Mouse (Mus musculus): ENCODE results near the gene Zfp64. TPM values are rescaled to one million over a fixed set of nuclear protein-coding genes. Genes with fewer than 3 reads are reported as not detected.
A peak's percentile ranks its signal among the peaks of the same experiment; 100 is the strongest.

The Zfp64 gene
- 29.3 and 31.9 TPM in 2 replicates for polyA plus RNA-seq (2015; fragmentation: Nextera tagmentation; extraction: Ambion mirVana)

- Histone ChIP-seq H3K9ac (peak within 1 kb of the TSS; percentile 90), H3K4me1 (replicated peaks) (peaks cover 8% of the 10 kb centered on the region; the same call in 1 of the 2 replicates), H3K27me3 (replicated peaks) (no peaks in the 10 kb centered on the region), H3K4me3 (replicated peaks) (peak within 1 kb of the TSS; percentile 83), H3K9me3 (no peaks in the 10 kb centered on the region), H3K4me2 (replicated peaks) (peak within 1 kb of the TSS; percentile 87), H3K27ac (peak within 1 kb of the TSS; percentile 87), H3K36me3 (peaks cover 12% of the 10 kb centered on the region; the same call in 1 of the 2 replicates)
- ATAC-seq: peak; percentile 96
- WGBS: under 1% methylated on average over 52 of the region's 52 CpGs
These were observed at the start of gene Zfp64 for GRCm38 (mm10) chr2:168954835-168955716. TSS of gene Zfp64 (minus strand) at chr2:168955587.

DNA sequence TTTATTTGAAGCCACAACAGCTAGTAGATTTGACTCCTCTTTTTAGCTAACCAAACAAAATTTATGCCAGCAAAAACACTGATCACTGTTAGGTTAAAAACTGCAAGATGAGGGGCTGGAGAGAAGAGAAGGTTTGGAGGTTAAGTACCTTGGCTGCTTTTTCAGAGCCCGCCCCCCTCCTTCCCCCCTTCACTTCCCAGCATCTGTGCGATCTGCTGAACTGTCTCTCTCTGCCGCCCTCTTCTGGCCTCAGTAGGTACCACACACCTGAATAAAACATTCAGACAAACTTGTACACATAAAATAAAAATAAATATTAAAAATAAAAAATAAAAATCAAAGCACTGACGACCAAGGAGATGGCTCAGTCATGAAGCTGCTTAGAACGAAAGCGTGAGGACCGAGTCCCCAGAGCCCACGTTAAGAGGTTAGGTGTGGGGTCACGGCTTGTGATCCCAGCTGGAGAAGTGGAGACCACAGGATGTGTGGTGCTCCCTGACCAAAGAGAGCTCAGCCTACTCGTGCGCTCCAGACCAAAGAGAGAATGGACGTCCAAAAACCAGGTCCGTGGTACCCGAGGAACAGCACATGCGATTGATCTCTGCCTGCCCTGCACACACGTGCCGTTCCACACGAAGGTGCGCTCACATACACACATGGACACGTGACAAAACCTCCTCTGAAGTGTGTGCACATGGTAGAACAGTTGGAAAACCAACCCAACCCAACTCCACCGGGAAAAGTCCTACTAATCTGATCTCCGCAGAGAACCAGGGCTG, 37.4 kb upstream of the Zfp64 start:
- H3K36me3 ChIP-seq: no peaks in the 10 kb centered on the region
- no peaks in the 10 kb centered on the region; the same call in 1 of the 2 replicates for H3K4me1 ChIP-seq (replicated peaks)
- no peak overlapping the region for H3K4me3 ChIP-seq (replicated peaks)
- no peaks in the 10 kb centered on the region for H3K27me3 ChIP-seq (replicated peaks)
- 78% methylated on average over 22 of the region's 22 CpGs for WGBS
- H3K9ac ChIP-seq: no peak overlapping the region
- no peak overlapping the region for H3K27ac ChIP-seq
- no peak overlapping the region for H3K4me2 ChIP-seq (replicated peaks)
- H3K9me3 ChIP-seq: no peaks in the 10 kb centered on the region
- ATAC-seq: no peak

DNA sequence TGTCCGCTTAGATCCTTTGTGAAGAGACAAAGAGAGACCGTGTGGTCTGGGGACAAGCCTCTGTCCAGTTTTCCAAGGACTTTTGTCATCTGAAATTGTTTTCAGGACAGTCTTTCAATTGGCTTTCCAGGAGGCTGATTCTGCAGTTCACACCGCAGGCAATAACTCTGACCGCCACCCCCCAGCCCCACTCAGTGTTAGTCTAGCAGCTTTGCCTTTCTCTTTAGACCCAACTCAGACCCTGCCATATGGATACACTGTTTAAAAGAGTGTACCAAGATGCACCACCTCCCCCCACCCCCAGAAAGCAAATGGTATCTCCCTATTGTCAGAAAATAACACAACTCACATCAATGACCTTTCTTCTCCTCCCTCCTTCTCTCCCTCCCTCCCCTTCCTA, 35.6 kb upstream of the Zfp64 start:
- H3K4me2 ChIP-seq (replicated peaks): no peak overlapping the region
- no peak overlapping the region for H3K4me3 ChIP-seq (replicated peaks)
- no peaks in the 10 kb centered on the region for H3K27me3 ChIP-seq (replicated peaks)
- no peak overlapping the region for H3K9ac ChIP-seq
- H3K4me1 ChIP-seq (replicated peaks): no peaks in the 10 kb centered on the region; the same call in 1 of the 2 replicates
- WGBS: 79% methylated on average over 4 of the region's 4 CpGs
- ATAC-seq: no peak
- H3K27ac ChIP-seq: no peak overlapping the region
- no peaks in the 10 kb centered on the region for H3K36me3 ChIP-seq
- no peaks in the 10 kb centered on the region for H3K9me3 ChIP-seq

DNA sequence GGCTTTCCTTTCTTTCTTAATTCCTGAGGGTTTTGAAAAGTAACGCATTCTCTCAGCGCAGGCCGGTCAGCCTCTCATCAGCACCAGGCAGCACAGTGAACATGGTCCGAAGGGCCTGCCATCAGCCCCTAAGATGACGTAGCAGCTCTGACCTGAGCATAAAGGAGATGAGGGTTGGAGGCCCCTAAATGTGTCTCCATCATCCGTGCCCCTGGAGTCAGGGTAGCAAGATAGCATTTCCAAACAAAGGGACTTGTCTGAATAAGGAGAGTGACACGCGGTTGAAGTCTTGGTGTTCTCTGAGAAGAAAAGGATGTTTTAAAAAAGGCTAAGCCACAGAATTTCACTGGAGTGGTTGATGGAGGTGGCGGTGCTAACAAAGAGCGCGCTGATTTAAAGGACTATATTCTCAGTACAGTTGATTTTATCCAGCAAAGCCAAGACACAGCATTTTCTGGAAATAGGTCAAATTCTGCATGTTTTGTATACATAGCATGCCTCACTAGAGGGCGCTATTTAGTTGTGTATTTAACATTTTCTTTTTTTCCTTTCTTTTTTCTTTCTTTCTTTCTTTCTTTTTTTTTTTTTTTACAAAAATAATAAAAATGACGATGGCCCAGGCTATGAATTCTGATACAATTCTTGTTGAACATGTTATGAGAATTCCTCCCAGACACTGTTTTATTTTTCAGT, 34.8 kb upstream of the Zfp64 start:
- WGBS: 58% methylated on average over 13 of the region's 13 CpGs
- no peak overlapping the region for H3K27ac ChIP-seq

DNA sequence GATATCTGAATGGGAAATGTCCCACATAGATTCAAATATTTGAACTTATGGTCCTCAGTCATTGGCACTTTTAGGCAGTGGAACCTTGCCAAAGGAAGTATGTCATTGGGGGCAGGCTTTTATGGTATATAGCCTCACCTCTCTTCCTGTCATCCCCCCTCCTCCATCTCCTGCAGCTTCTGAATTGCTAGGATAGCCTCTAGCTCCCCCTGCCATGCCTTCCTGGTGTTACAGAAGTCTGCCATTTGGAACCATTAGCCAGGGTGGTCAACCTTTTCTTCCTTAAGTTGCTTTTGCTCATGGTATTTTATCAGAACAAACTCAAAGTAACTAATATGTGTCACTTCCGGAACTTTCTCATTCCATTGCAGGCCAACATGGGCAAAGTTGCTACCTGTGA, 32.7 kb upstream of the Zfp64 start:
- Histone ChIP-seq H3K36me3 (no peaks in the 10 kb centered on the region), H3K4me3 (replicated peaks) (no peak overlapping the region), H3K9ac (no peak overlapping the region), H3K27ac (no peak overlapping the region), H3K4me2 (replicated peaks) (no peak overlapping the region), H3K9me3 (no peaks in the 10 kb centered on the region), H3K27me3 (replicated peaks) (no peaks in the 10 kb centered on the region), H3K4me1 (replicated peaks) (no peaks in the 10 kb centered on the region; the same call in 1 of the 2 replicates)
- WGBS: 95% methylated on average over 1 of the region's 1 CpGs
- no peak for ATAC-seq

More for the DNA sequence above, 34.8 kb upstream of the Zfp64 start:
- no peak overlapping the region for H3K9ac ChIP-seq
- no peaks in the 10 kb centered on the region for H3K27me3 ChIP-seq (replicated peaks)
- H3K4me1 ChIP-seq (replicated peaks): no peaks in the 10 kb centered on the region; the same call in 1 of the 2 replicates
- no peaks in the 10 kb centered on the region for H3K9me3 ChIP-seq
- no peak for ATAC-seq
- no peak overlapping the region for H3K4me3 ChIP-seq (replicated peaks)
- H3K36me3 ChIP-seq: no peaks in the 10 kb centered on the region
- no peak overlapping the region for H3K4me2 ChIP-seq (replicated peaks)

- no peaks in the 10 kb centered on the region for H3K27me3 ChIP-seq (replicated peaks)
- 77% methylated on average over 13 of the region's 13 CpGs for WGBS
- no peaks in the 10 kb centered on the region; the same call in 1 of the 2 replicates for H3K4me1 ChIP-seq (replicated peaks)
- ATAC-seq: no peak
- no peak overlapping the region for H3K9ac ChIP-seq
- no peak overlapping the region for H3K4me3 ChIP-seq (replicated peaks)
- no peak overlapping the region for H3K27ac ChIP-seq
- H3K9me3 ChIP-seq: no peaks in the 10 kb centered on the region
- no peak overlapping the region for H3K4me2 ChIP-seq (replicated peaks)
- H3K36me3 ChIP-seq: no peaks in the 10 kb centered on the region
These were observed 32.0 kb upstream of the Zfp64 start for GRCm38 (mm10) chr2:168987421-168987820.

- H3K27me3 ChIP-seq (replicated peaks): no peaks in the 10 kb centered on the region
- H3K9ac ChIP-seq: no peak overlapping the region
- no peak for ATAC-seq
- no peak overlapping the region for H3K4me2 ChIP-seq (replicated peaks)
- no peaks in the 10 kb centered on the region for H3K36me3 ChIP-seq
- no peak overlapping the region for H3K4me3 ChIP-seq (replicated peaks)
- no peak overlapping the region for H3K27ac ChIP-seq
- no peaks in the 10 kb centered on the region for H3K4me1 ChIP-seq (replicated peaks)
- WGBS: 89% methylated on average over 7 of the region's 7 CpGs
- no peaks in the 10 kb centered on the region for H3K9me3 ChIP-seq
These were observed 26.6 kb upstream of the Zfp64 start for GRCm38 (mm10) chr2:168981951-168982350.

- Histone ChIP-seq H3K4me1 (replicated peaks) (no peaks in the 10 kb centered on the region), H3K9ac (no peak overlapping the region), H3K4me3 (replicated peaks) (no peak overlapping the region), H3K27ac (no peak overlapping the region), H3K27me3 (replicated peaks) (no peaks in the 10 kb centered on the region), H3K9me3 (no peaks in the 10 kb centered on the region), H3K36me3 (no peaks in the 10 kb centered on the region), H3K4me2 (replicated peaks) (no peak overlapping the region)
- WGBS: 74% methylated on average over 12 of the region's 12 CpGs
- no peak for ATAC-seq
These were observed 26.1 kb upstream of the Zfp64 start for GRCm38 (mm10) chr2:168981448-168981847.

DNA sequence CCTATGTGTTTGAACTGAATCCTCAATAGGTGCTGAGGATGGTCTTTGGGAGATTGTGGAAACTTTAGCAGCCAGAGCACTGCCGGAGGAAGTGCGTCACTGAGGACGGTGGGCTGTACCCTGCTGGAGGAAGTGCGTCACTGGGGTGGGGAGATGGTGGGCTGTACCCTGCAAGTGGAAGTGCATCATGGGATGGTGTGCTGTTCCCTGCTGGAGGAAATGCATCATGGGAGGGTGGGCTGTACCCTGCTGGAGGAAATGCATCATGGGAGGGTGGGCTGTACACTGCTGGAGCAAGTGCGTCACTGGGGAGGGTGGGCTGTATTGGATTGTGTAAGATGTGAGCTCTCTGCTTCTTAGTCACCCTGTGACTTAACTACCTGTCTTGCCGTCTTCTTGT, 25.5 kb upstream of the Zfp64 start:
- peak; percentile 74 for ATAC-seq

GRCm38 (mm10) chr2:168979742-168980141, 24.4 kb upstream of the Zfp64 start:
- no peak overlapping the region for H3K27ac ChIP-seq
- WGBS: 64% methylated on average over 11 of the region's 11 CpGs
- no peaks in the 10 kb centered on the region for H3K4me1 ChIP-seq (replicated peaks)
- H3K4me3 ChIP-seq (replicated peaks): no peak overlapping the region
- no peaks in the 10 kb centered on the region for H3K36me3 ChIP-seq
- no peaks in the 10 kb centered on the region for H3K9me3 ChIP-seq
- H3K4me2 ChIP-seq (replicated peaks): no peak overlapping the region
- no peaks in the 10 kb centered on the region for H3K27me3 ChIP-seq (replicated peaks)
- no peak overlapping the region for H3K9ac ChIP-seq
- ATAC-seq: no peak

More for the DNA sequence above, 25.5 kb upstream of the Zfp64 start:
- Histone ChIP-seq H3K27me3 (replicated peaks) (no peaks in the 10 kb centered on the region), H3K4me2 (replicated peaks) (no peak overlapping the region), H3K4me1 (replicated peaks) (no peaks in the 10 kb centered on the region), H3K9ac (no peak overlapping the region), H3K4me3 (replicated peaks) (no peak overlapping the region), H3K9me3 (no peaks in the 10 kb centered on the region), H3K27ac (no peak overlapping the region), H3K36me3 (no peaks in the 10 kb centered on the region)
- 55% methylated on average over 6 of the region's 6 CpGs for WGBS

DNA sequence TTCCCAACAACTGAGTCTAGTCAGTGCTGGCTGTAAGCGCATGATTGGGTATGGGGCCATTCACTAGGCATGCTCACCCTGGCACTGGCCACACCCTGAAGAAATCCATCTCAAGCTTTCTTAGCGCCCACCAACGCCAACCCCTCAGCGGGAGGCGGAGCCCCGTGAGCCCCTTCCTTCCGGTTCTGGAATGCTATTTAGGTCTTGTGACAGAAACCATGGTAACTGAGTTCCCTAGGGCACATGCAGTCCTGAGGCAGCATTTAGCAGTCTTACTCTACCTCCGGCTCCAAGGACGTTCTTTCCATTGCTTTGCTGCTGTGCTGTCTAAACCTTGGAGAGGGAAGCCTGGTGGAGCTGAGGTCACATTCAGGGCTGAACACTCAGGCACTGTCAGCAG, 22.6 kb upstream of the Zfp64 start:
- Histone ChIP-seq H3K4me2 (replicated peaks) (no peak overlapping the region), H3K27ac (no peak overlapping the region), H3K4me1 (replicated peaks) (no peaks in the 10 kb centered on the region), H3K27me3 (replicated peaks) (no peaks in the 10 kb centered on the region), H3K9ac (no peak overlapping the region), H3K4me3 (replicated peaks) (no peak overlapping the region), H3K9me3 (no peaks in the 10 kb centered on the region), H3K36me3 (no peaks in the 10 kb centered on the region)
- ATAC-seq: no peak
- WGBS: 55% methylated on average over 9 of the region's 9 CpGs

- ATAC-seq: no peak
- H3K36me3 ChIP-seq: no peaks in the 10 kb centered on the region
- no peak overlapping the region for H3K9ac ChIP-seq
- no peaks in the 10 kb centered on the region for H3K27me3 ChIP-seq (replicated peaks)
- H3K4me2 ChIP-seq (replicated peaks): no peak overlapping the region
- H3K4me1 ChIP-seq (replicated peaks): no peaks in the 10 kb centered on the region
- no peak overlapping the region for H3K4me3 ChIP-seq (replicated peaks)
- no peaks in the 10 kb centered on the region for H3K9me3 ChIP-seq
- WGBS: 93% methylated on average over 20 of the region's 20 CpGs
- H3K27ac ChIP-seq: no peak overlapping the region
These were observed 14.7 kb upstream of the Zfp64 start for GRCm38 (mm10) chr2:168970131-168970530.
